Mouse (Mus musculus): ENCODE results near the gene Prf1. TPM values are rescaled to one million over a fixed set of nuclear protein-coding genes. Genes with fewer than 3 reads are reported as not detected.
A peak's percentile ranks its signal among the peaks of the same experiment; 100 is the strongest.

The Prf1 gene
- polyA plus RNA-seq, 1 experiment, result 0.01 TPM

DNA sequence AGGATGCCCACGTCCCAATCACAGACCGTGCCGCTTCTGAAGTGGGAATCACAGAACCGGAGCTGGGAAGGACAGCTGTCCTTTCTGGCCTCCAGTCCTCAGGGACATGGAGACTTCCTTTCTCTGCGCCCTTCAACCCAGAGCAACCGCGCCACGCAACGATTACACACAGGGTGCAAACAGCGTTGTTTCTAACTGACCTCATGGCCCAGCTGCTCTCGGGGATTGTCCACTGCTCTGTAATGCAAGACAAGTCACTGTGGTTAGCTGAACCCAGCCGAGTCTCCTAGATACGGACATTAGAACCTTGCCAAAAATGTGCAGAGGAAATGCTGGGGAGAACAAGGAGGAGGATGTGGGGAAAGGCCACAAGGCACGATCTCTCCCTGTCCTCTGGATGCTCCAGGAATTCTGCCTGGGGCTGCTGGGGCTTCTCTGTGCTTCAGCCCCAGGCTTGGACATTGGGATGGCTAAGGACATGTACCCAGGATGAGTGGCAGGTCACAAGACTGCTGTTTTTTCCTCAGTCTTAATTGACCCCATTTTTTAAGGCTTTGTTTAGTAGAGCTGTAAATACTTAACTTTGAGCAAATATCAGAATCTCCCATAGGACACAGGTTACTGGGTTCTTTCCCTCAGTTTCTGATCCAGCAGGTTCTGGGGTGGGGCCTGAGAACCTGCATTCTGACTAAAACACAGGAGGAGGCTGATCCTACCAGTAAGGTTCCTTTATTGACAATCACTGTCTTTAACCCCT lies 19.5 kb upstream of the Prf1 start:
- no peaks in the 10 kb centered on the region for H3K79me2 ChIP-seq (ENCODE audit: control insufficient read depth, insufficient read depth)
- no peak overlapping the region for H3ac ChIP-seq (ENCODE audit: control insufficient read depth, insufficient read length)
- H3K4me2 ChIP-seq (ENCODE audit: low read depth), result peak overlapping the region; percentile 78
- TF ChIP-seq POLR2AphosphoS2 (IDR thresholded peaks at IDR 0.05; ENCODE audit: insufficient read length, low read depth) (peak; percentile 25), MYOG (IDR thresholded peaks at IDR 0.05; ENCODE audit: control insufficient read depth in 1 of 3, insufficient read depth in 1 of 3, insufficient read length in 2 of 3, low read depth in 2 of 3) (peak; percentile 82 to 96 (median 92)), POLR2A (IDR thresholded peaks at IDR 0.05; ENCODE audit: insufficient read length, low read depth) (peak; percentile 50), TCF3 (IDR thresholded peaks at IDR 0.05; ENCODE audit: insufficient read length, low read depth) (peak; percentile 90), E2F4 (IDR thresholded peaks at IDR 0.05; ENCODE audit: insufficient read depth) (no peak), MAX (IDR thresholded peaks at IDR 0.05; ENCODE audit: low read depth) (no peak), TCF12 (IDR thresholded peaks at IDR 0.05; ENCODE audit: insufficient read depth, poor library complexity, severe bottlenecking) (peak; percentile 75), CEBPB (IDR thresholded peaks at IDR 0.05; ENCODE audit: insufficient read depth, poor library complexity, severe bottlenecking) (peak; percentile 92), MYOD1 (IDR thresholded peaks at IDR 0.05; ENCODE audit: control insufficient read depth in 1 of 3, insufficient read length in 2 of 3, low read depth in 2 of 3) (peak; percentile 75 to 96 (median 94))
- H3K4me3 ChIP-seq, result no peak overlapping the region
- no peaks in the 10 kb centered on the region for H3K27me3 ChIP-seq (ENCODE audit: control insufficient read depth, insufficient read depth, insufficient read length)
- no peaks in the 10 kb centered on the region for H3K36me3 ChIP-seq (ENCODE audit: control insufficient read depth, insufficient read depth)

DNA sequence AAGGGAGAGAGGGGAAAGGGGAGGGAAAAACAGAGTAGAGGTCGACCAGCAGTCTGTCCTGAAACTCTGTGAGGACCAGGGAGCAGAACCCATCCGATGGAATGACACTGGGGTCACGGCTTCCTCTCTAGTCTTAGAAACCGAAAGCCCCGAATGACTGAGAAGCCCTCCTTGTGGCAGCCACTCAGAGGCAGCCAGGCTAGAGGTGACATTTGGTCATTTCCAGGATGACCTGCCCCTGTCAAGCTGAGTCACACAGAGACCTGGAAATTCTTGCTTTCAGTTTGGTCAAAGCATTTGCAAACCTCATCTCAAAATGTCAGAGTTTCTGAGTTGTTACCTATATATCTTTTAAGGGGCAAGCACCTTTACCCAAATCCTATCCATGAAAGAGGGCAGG lies 16.5 kb upstream of the Prf1 start:
- Histone ChIP-seq H3K4me2 (ENCODE audit: low read depth) (no peak overlapping the region), H3K79me2 (ENCODE audit: control insufficient read depth, insufficient read depth) (no peaks in the 10 kb centered on the region), H3K27me3 (ENCODE audit: control insufficient read depth, insufficient read depth, insufficient read length) (no peaks in the 10 kb centered on the region), H3ac (ENCODE audit: control insufficient read depth, insufficient read length) (no peak overlapping the region), H3K4me3 (no peak overlapping the region), H3K36me3 (ENCODE audit: control insufficient read depth, insufficient read depth) (no peaks in the 10 kb centered on the region)
- no peak for TF ChIP-seq USF1 (IDR thresholded peaks at IDR 0.05; ENCODE audit: low read depth)
- TF ChIP-seq TCF12 (IDR thresholded peaks at IDR 0.05; ENCODE audit: insufficient read depth, poor library complexity, severe bottlenecking), result no peak
- TF ChIP-seq MYOD1 (IDR thresholded peaks at IDR 0.05; ENCODE audit: control insufficient read depth in 1 of 3, insufficient read length in 2 of 3, low read depth in 2 of 3), result no peak
- TF ChIP-seq POLR2A (IDR thresholded peaks at IDR 0.05; ENCODE audit: insufficient read length, low read depth), result no peak
- TF ChIP-seq TCF3 (IDR thresholded peaks at IDR 0.05; ENCODE audit: insufficient read length, low read depth), result no peak
- TF ChIP-seq MYOG (IDR thresholded peaks at IDR 0.05; ENCODE audit: control insufficient read depth in 1 of 3, insufficient read depth in 1 of 3, insufficient read length in 2 of 3, low read depth in 2 of 3), result no peak
- no peak for TF ChIP-seq E2F4 (IDR thresholded peaks at IDR 0.05; ENCODE audit: insufficient read depth)
- no peak for TF ChIP-seq REST (IDR thresholded peaks at IDR 0.05; ENCODE audit: insufficient read depth, insufficient read length)
- TF ChIP-seq MAX (IDR thresholded peaks at IDR 0.05; ENCODE audit: low read depth), result no peak
- TF ChIP-seq SRF (IDR thresholded peaks at IDR 0.05; ENCODE audit: control insufficient read depth, insufficient read length, low read depth), result no peak
- TF ChIP-seq CEBPB (IDR thresholded peaks at IDR 0.05; ENCODE audit: insufficient read depth, poor library complexity, severe bottlenecking), result no peak
- no peak for TF ChIP-seq POLR2AphosphoS2 (IDR thresholded peaks at IDR 0.05; ENCODE audit: insufficient read length, low read depth)

DNA sequence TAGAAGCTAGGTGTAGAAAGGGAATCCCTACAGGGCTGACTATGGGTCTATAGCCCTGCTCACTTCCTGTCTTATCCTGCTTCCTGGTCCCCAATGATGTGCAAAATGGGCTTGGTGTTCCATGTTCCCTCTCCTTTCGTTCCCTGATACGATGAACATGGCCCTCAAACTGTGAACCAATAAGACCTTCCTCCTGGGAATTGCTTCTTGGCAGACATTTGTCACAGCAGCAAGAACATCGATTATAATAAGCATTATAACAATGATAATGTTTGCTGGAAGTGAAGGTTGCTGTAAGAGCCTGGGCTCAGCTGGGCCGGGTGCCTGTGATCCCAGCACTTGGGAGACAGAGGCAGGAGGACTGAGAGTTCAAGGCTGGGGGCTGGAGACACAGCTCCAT lies 13.3 kb upstream of the Prf1 start:
- no peaks in the 10 kb centered on the region for H3K27me3 ChIP-seq (ENCODE audit: control insufficient read depth, insufficient read depth, insufficient read length)
- H3K79me2 ChIP-seq (ENCODE audit: control insufficient read depth, insufficient read depth), result no peaks in the 10 kb centered on the region
- TF ChIP-seq POLR2A (IDR thresholded peaks at IDR 0.05; ENCODE audit: insufficient read length, low read depth), result no peak
- TF ChIP-seq SRF (IDR thresholded peaks at IDR 0.05; ENCODE audit: control insufficient read depth, insufficient read length, low read depth), result no peak
- no peak for TF ChIP-seq TCF3 (IDR thresholded peaks at IDR 0.05; ENCODE audit: insufficient read length, low read depth)
- TF ChIP-seq POLR2AphosphoS2 (IDR thresholded peaks at IDR 0.05; ENCODE audit: insufficient read length, low read depth), result no peak
- no peak for TF ChIP-seq CEBPB (IDR thresholded peaks at IDR 0.05; ENCODE audit: insufficient read depth, poor library complexity, severe bottlenecking)
- no peak for TF ChIP-seq MAX (IDR thresholded peaks at IDR 0.05; ENCODE audit: low read depth)
- TF ChIP-seq MYOG (IDR thresholded peaks at IDR 0.05; ENCODE audit: control insufficient read depth in 1 of 3, insufficient read depth in 1 of 3, insufficient read length in 2 of 3, low read depth in 2 of 3), result no peak
- no peak for TF ChIP-seq REST (IDR thresholded peaks at IDR 0.05; ENCODE audit: insufficient read depth, insufficient read length)
- TF ChIP-seq USF1 (IDR thresholded peaks at IDR 0.05; ENCODE audit: low read depth), result no peak
- no peak for TF ChIP-seq TCF12 (IDR thresholded peaks at IDR 0.05; ENCODE audit: insufficient read depth, poor library complexity, severe bottlenecking)
- TF ChIP-seq MYOD1 (IDR thresholded peaks at IDR 0.05; ENCODE audit: control insufficient read depth in 1 of 3, insufficient read length in 2 of 3, low read depth in 2 of 3), result no peak
- TF ChIP-seq E2F4 (IDR thresholded peaks at IDR 0.05; ENCODE audit: insufficient read depth), result no peak
- no peak overlapping the region for H3ac ChIP-seq (ENCODE audit: control insufficient read depth, insufficient read length)
- H3K4me2 ChIP-seq (ENCODE audit: low read depth), result no peak overlapping the region
- no peaks in the 10 kb centered on the region for H3K36me3 ChIP-seq (ENCODE audit: control insufficient read depth, insufficient read depth)
- H3K4me3 ChIP-seq, result no peak overlapping the region

DNA sequence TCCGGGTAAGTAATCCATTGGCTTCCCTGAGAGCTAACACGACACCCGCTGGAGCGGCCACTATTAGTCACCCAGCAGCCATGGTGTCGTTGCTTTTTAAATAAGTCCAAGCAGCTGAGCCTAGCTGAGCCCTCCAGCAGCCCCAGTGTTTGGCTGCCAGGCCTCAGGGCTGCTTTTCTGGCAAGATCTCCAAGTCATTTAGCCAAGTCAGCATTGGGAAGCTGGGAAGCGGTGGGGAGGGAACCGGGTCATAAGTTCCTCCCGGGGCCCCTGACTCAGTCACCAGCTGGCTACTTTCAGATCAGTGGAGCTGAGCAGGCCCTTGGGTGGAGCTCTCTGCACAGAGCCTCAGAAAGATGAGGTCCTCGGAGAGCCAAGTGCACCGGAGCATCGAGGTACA lies 12.4 kb upstream of the Prf1 start:
- no peaks in the 10 kb centered on the region for H3K27me3 ChIP-seq (ENCODE audit: control insufficient read depth, insufficient read depth, insufficient read length)
- H3K4me3 ChIP-seq, result no peak overlapping the region
- TF ChIP-seq SRF (IDR thresholded peaks at IDR 0.05; ENCODE audit: control insufficient read depth, insufficient read length, low read depth), result no peak
- TF ChIP-seq MYOG (IDR thresholded peaks at IDR 0.05; ENCODE audit: control insufficient read depth in 1 of 3, insufficient read depth in 1 of 3, insufficient read length in 2 of 3, low read depth in 2 of 3), result peak in 2 of 3 experiments; percentile 48 to 71
- no peak for TF ChIP-seq POLR2AphosphoS2 (IDR thresholded peaks at IDR 0.05; ENCODE audit: insufficient read length, low read depth)
- TF ChIP-seq MAX (IDR thresholded peaks at IDR 0.05; ENCODE audit: low read depth), result no peak
- no peak for TF ChIP-seq TCF12 (IDR thresholded peaks at IDR 0.05; ENCODE audit: insufficient read depth, poor library complexity, severe bottlenecking)
- TF ChIP-seq USF1 (IDR thresholded peaks at IDR 0.05; ENCODE audit: low read depth), result no peak
- TF ChIP-seq REST (IDR thresholded peaks at IDR 0.05; ENCODE audit: insufficient read depth, insufficient read length), result no peak
- TF ChIP-seq E2F4 (IDR thresholded peaks at IDR 0.05; ENCODE audit: insufficient read depth), result no peak
- no peak for TF ChIP-seq POLR2A (IDR thresholded peaks at IDR 0.05; ENCODE audit: insufficient read length, low read depth)
- TF ChIP-seq CEBPB (IDR thresholded peaks at IDR 0.05; ENCODE audit: insufficient read depth, poor library complexity, severe bottlenecking), result no peak
- TF ChIP-seq TCF3 (IDR thresholded peaks at IDR 0.05; ENCODE audit: insufficient read length, low read depth), result no peak
- TF ChIP-seq MYOD1 (IDR thresholded peaks at IDR 0.05; ENCODE audit: control insufficient read depth in 1 of 3, insufficient read length in 2 of 3, low read depth in 2 of 3), result peak; percentile 4 to 59 (median 23)
- no peaks in the 10 kb centered on the region for H3K79me2 ChIP-seq (ENCODE audit: control insufficient read depth, insufficient read depth)
- H3K4me2 ChIP-seq (ENCODE audit: low read depth), result peak overlapping the region; percentile 69
- H3K36me3 ChIP-seq (ENCODE audit: control insufficient read depth, insufficient read depth), result no peaks in the 10 kb centered on the region
- H3ac ChIP-seq (ENCODE audit: control insufficient read depth, insufficient read length), result no peak overlapping the region

All from myocyte (in vitro differentiated cells).